Mouse (Mus musculus) lung, embryonic 14.5 days (tissue): Measurements from ENCODE around the gene Nfix. TPM values are rescaled to one million over a fixed set of nuclear protein-coding genes. Genes with fewer than 3 reads are reported as not detected.

Source experiments
- ATAC-seq: fragments of 200-750 bp; cut with Nextera tagmentation; 2 replicates; pipeline ENCODE4 v1.8.0; 2017; ENCODE audit warnings: mild to moderate bottlenecking, moderate TSS enrichment, moderate library complexity; ENCODE audit not compliant: insufficient read depth
- DNase-seq: peaks from one replicate; pipeline ENCODE4 v3.0.0-alpha.2; 2015
- H3K27ac ChIP-seq: fragments of 300-500 bp; sonication (generic); 2 replicates; pipeline ENCODE4 v1.5.1; 2014; ENCODE audit warnings: low read depth, mild to moderate bottlenecking, moderate library complexity
- H3K27me3 ChIP-seq: fragments of 300-500 bp; sonication (generic); 2 replicates; pipeline ENCODE4 v1.6.1; 2014; ENCODE audit warnings: low read length, control low read depth; ENCODE audit not compliant: insufficient read depth
- H3K36me3 ChIP-seq: fragments of 300-500 bp; sonication (generic); 2 replicates; pipeline ENCODE4 v1.6.1; 2014; ENCODE audit warnings: control low read depth; ENCODE audit not compliant: insufficient read depth
- H3K4me1 ChIP-seq: fragments of 300-500 bp; sonication (generic); 2 replicates; pipeline ENCODE4 v1.6.1; 2014; ENCODE audit warnings: antibody characterized with exemption, control low read depth; ENCODE audit not compliant: insufficient read depth
- H3K4me2 ChIP-seq: fragments of 300-500 bp; sonication (generic); 2 replicates; pipeline ENCODE4 v1.6.1; 2014; ENCODE audit warnings: mild to moderate bottlenecking
- H3K4me3 ChIP-seq: fragments of 300-500 bp; sonication (generic); 2 replicates; pipeline ENCODE4 v1.5.1; 2014; ENCODE audit warnings: low read depth, low read length
- H3K9ac ChIP-seq: fragments of 300-500 bp; sonication (generic); 2 replicates; pipeline ENCODE4 v1.6.1; 2014
- H3K9me3 ChIP-seq: fragments of 300-500 bp; sonication (generic); 2 replicates; pipeline ENCODE4 v1.6.1; 2016; ENCODE audit warnings: low read depth, low read length, control low read depth
- CTCF ChIP-seq: IDR thresholded peaks from 2 replicates; pipeline ENCODE4 v1.5.1; 2016; ENCODE audit warnings: antibody characterized with exemption, low read depth
- WGBS: fragments of 180-500 bp; shearing (Covaris S2); extraction: QIAGEN DNeasy Blood & Tissue Kit; methylation state at CpG from one replicate; pipeline ENCODE4 v1.1.7; 2014; 5-methylcytosine and 5-hydroxymethylcytosine counted together
- polyA plus RNA-seq: library from polyadenylated mRNA; unstranded; fragments of >200 nt; fragmentation: Nextera tagmentation; extraction: Ambion mirVana; gene quantifications from 2 replicates; pipeline ENCODE4 v1.2.1, GENCODE M21; 2014

The Nfix gene
- polyA plus RNA-seq, 1 experiment from 2014 or later = 42.3 TPM

DNA sequence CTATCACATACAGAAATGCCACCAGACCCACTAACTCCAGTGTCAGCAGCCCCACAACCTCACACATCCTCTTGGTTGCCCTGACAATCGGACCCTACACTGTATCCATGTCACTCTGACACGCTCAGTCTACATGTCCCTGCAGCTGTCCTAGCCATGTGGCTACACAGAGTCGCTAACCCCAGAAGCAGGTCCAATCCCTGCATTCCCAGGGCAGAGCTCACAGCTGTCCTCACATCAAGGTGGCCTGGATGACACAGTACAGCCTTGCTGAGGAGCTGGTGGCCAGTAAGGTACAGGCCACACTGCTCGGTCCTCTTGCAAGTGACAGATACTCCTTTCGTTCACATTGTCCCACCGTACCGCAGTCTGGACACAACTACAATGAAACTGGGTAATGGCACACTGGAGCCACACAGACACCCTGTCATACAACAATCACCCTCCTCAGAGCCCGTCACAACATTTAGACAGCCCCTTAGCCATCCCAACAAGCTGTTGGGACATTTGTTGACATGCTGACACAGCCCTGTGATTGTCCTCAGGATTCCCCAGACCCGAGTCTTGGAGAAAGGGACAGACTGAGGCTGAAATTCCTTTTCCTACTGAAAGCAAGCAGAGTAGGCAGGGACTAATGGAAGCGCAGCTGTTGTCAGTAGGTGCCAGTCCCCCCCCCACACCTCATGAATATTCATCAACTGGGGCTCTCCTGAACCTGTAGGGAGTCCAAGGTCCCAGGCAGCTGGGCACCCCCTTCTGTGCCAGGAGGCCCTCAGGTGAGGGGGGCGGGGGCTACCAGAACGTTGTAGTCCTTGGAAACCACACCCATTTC, 9.2 kb upstream of the Nfix start:
- Histone ChIP-seq H3K9me3 (no peaks in the 10 kb centered on the region), H3K36me3 (no peaks in the 10 kb centered on the region), H3K4me1 (peaks cover 3% of the 10 kb centered on the region), H3K9ac (no peak overlapping the region), H3K4me2 (no peak overlapping the region), H3K27ac (no peak overlapping the region), H3K4me3 (no peak overlapping the region), H3K27me3 (peaks cover 11% of the 10 kb centered on the region; the same call in 1 of the 2 replicates)
- no peak for TF ChIP-seq CTCF
- no peak for DNase-seq
- no peak for ATAC-seq
- 57% methylated on average over 12 of the region's 12 CpGs for WGBS

DNA sequence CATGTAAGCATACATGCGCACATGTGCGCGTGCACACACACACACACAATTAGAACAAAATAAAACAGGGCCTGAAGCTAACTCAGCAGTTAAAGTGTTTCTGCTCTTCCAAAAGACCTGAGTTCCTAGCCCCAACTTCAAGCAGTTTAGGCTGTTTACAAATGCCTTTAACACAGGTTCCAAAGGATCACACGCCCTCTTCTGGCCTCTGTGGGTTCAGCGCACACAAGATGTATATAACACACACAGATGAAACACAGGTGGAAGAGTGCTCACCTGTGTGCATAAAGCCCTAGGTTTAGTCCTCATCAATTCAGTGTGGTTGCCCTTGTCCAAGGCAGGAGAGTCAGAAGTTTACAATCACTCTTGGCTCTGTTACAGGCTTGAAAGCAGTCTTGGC, 5.9 kb upstream of the Nfix start:
- Histone ChIP-seq H3K4me1 (peaks cover 3% of the 10 kb centered on the region), H3K27ac (no peak overlapping the region), H3K4me2 (no peak overlapping the region), H3K27me3 (peaks cover 3% of the 10 kb centered on the region; the same call in 1 of the 2 replicates), H3K9ac (no peak overlapping the region), H3K4me3 (no peak overlapping the region), H3K9me3 (no peaks in the 10 kb centered on the region), H3K36me3 (no peaks in the 10 kb centered on the region)
- DNase-seq (no peak), ATAC-seq (no peak)
- peak; percentile 32 for TF ChIP-seq CTCF
- 94% methylated on average over 5 of the region's 5 CpGs for whole genome bisulfite sequencing

DNA sequence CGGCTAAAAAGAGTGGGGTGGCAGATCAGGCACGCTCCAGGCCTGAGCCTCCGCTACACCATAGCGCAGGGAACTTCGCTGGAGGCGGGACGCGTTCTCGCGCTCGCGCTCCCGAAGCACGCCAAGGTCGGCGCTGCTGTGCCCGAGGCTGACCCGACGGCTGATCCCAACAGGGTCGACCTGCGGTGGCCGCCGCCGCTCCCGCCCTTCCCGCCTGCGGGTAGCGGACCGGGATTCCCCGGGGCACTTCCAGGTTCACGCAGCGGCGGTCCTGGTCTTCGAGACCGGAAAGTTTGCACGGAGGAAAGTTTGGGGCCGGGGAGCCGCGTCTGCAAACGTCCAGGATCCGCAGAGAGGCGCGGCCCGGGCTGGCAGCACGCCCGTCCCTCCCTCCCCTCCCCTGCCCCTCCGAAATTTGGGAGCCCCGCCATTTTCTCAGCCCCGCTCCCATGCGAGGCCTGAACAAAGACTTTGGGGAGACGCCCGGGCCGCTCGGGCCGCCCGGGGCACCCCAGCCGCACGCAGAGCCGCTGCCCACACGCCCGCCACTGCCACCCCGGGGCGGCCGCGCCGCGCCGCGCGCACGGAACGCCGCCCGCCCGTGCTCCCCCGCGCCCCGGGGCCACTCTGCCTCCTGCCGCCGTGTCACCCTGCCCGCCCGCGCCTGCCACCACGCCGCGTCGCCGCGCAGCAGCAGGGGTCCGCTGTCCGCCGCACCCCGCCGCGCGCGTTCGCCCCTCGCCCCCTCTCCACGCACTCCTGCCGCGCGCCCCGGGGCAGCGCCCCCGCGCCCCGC, 810 bp downstream of the Nfix start:
- Histone ChIP-seq H3K9me3 (no peaks in the 10 kb centered on the region), H3K27me3 (peaks cover 22% of the 10 kb centered on the region), H3K4me3 (peak overlapping the region; percentile 74), H3K9ac (peak overlapping the region; percentile 99), H3K36me3 (peaks cover 13% of the 10 kb centered on the region; the same call in 1 of the 2 replicates), H3K4me2 (peak overlapping the region; percentile 89), H3K4me1 (peaks cover 22% of the 10 kb centered on the region), H3K27ac (peak overlapping the region; percentile 93)
- under 1% methylated on average over 86 of the region's 108 CpGs for WGBS
- DNase-seq (peak; percentile 84), ATAC-seq (peak; percentile 36)
- 0 out of 2 replicates have a peak, but pooled peaks have one; percentile 5 for TF ChIP-seq CTCF

DNA sequence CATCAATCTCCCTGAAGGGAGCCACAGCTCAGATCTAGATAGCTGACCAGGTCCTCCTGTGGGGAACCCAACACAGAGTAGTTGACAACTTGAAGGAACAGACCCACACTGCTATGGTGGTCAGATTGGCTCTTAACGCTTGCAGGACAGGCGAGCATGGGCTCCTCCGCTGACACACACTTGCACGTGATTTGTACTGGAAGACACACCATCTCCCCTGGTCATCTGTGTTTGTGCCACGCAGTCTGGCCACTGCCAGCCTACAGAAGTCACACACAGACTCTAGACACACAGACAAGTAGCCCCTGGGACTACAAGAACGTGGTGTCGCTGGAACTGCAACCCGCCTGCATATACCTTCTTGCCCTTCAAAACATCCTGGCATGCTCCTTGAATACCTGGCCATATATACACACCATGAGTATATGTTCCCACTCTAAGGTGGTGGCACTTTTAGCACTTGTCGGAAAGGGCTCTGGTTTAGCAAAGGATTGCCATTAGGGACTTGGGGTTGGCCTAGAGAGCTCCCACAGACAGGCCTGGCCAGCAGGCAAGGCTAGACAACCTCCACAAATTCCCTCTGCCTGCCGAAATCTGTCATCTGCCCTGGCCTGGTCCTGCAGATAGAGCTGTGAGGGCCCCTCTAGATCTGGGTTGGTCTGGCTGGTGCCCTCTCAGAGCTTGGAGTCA, 1.6 kb downstream of the Nfix start:
- H3K4me1 ChIP-seq = peaks cover 27% of the 10 kb centered on the region
- DNase-seq = no peak
- peaks cover 22% of the 10 kb centered on the region for H3K27me3 ChIP-seq
- H3K9ac ChIP-seq = peak overlapping the region; percentile 99
- H3K4me3 ChIP-seq = peak overlapping the region; percentile 74
- H3K27ac ChIP-seq = peak overlapping the region; percentile 93; the same call in 1 of the 2 replicates
- ATAC-seq = no peak
- H3K36me3 ChIP-seq = peaks cover 13% of the 10 kb centered on the region; the same call in 1 of the 2 replicates
- H3K4me2 ChIP-seq = peak overlapping the region; percentile 89
- H3K9me3 ChIP-seq = no peaks in the 10 kb centered on the region
- WGBS = 53% methylated on average over 10 of the region's 10 CpGs
- TF ChIP-seq CTCF = no peak

DNA sequence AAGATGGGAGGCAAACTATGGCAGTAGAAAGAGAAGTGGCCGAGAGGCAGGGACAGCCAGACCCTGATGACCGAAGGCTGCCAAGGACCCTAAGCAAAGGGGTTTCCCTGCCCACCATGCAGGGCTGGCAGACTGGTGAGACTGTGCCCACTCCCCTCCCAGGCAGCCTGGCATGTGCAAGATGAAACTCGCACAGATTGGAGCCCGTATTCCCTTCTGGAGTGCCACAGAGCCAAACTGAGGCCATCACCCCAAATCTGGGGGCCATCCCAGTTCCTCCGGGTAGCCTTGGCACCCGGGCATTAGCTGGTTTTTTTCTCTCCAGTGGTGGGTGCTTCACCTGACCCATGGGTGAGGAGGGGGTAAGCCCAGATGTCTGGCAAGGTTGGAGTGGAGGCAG, 2.2 kb downstream of the Nfix start:
- no peak overlapping the region for H3K27ac ChIP-seq
- DNase-seq (no peak), ATAC-seq (no peak)
- WGBS = 73% methylated on average over 6 of the region's 6 CpGs
- peak overlapping the region; percentile 74 for H3K4me3 ChIP-seq
- H3K27me3 ChIP-seq = peaks cover 22% of the 10 kb centered on the region
- no peak for TF ChIP-seq CTCF
- peak overlapping the region; percentile 89 for H3K4me2 ChIP-seq
- H3K9ac ChIP-seq = peak overlapping the region; percentile 17; the same call in 1 of the 2 replicates
- no peaks in the 10 kb centered on the region for H3K9me3 ChIP-seq
- peaks cover 28% of the 10 kb centered on the region for H3K4me1 ChIP-seq
- H3K36me3 ChIP-seq = peaks cover 13% of the 10 kb centered on the region; the same call in 1 of the 2 replicates

DNA sequence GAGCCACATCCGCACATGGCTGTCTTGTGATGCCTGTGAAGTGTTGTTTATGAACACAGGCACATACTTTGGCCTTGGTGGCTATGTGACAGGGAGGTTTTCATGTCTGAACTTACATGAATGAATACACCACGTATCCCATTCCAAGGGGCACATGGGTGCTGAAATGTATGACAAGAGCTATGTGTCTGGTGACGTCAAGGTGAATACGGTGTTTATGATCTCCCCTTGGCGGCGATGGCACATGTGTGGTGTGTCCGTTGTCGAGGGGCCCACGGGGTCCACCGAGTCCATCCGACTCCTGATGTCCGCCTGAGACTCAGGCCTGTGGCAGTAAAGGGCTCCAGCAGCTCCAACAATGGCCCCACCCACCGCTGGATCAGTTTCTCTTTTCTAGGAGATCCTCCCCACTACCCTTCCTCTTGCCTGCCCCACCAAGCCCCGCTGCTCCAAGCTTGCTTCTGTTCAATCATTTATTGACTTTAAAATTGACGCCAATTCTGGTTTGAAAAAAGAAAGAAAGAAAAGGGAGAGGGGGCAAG, 2.8 kb downstream of the Nfix start:
- ATAC-seq (no peak), DNase-seq (no peak)
- Histone ChIP-seq H3K4me1 (peaks cover 28% of the 10 kb centered on the region), H3K9ac (no peak overlapping the region), H3K4me3 (no peak overlapping the region), H3K36me3 (peaks cover 13% of the 10 kb centered on the region; the same call in 1 of the 2 replicates), H3K27me3 (peaks cover 22% of the 10 kb centered on the region), H3K4me2 (no peak overlapping the region), H3K27ac (no peak overlapping the region), H3K9me3 (no peaks in the 10 kb centered on the region)
- TF ChIP-seq CTCF = no peak
- 83% methylated on average over 15 of the region's 15 CpGs for WGBS
